Comparison of ENCODE assay signal across 21 mouse cellular contexts in the genomic region with DNA sequence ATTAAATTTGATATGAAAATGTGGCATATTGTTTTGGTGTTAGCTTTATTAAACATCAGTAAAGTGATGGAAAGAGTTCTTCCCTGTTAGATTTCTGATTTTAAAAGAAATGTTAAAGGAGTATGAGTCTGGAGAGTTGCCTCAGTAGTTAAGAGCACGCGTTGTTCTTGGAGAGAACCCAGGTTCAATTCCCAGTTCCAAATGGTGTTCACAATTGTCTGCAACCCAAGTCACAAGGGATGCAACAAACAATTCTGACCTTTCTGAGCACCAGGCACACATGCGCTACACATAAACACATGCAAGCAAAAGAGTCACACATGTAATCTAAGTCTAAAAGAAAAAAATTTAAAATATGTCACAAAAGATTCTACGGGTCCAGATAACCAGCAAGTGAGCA.
"Had no signal": no experiment of that assay in that cellular context is flagged by ENCODE, and none has a peak within 500 bp of the region (broad histone marks: within the 10 kb centered on the region; RNA-seq: fewer than 3 reads in every experiment).

No protein-coding gene starts in this region.

- H3K4me3 ChIP-seq: kidney, embryonic 15.5 days; limb, embryonic 10.5 days; limb, embryonic 13.5 days; liver, embryonic 12.5 days; liver, embryonic 15.5 days; lung, embryonic 15.5 days; megakaryocyte, embryonic 14.5 days; midbrain, embryonic 10.5 days; midbrain, embryonic 13.5 days; myocyte; neural tube, embryonic 13.5 days had no signal

- H3K4me1 ChIP-seq: kidney, embryonic 15.5 days; limb, embryonic 10.5 days; limb, embryonic 13.5 days; liver, embryonic 15.5 days; lung, embryonic 15.5 days; midbrain, embryonic 10.5 days; midbrain, embryonic 13.5 days; neural tube, embryonic 13.5 days had no signal

- H3K27ac ChIP-seq: kidney, embryonic 15.5 days; limb, embryonic 10.5 days; limb, embryonic 13.5 days; liver, embryonic 12.5 days; liver, embryonic 15.5 days; lung, embryonic 15.5 days; midbrain, embryonic 10.5 days; midbrain, embryonic 13.5 days; neural tube, embryonic 13.5 days had no signal

- DNase-seq: kidney, postnatal 10 days; kidney, postnatal 36 days; liver; lung, adult 18-20 months; lung, postnatal 10 days; lung, postnatal 36 days; retina, postnatal 1 day; right cerebral cortex, postnatal 25 days; thymus, adult 18-20 months; thymus, postnatal 36 days had no signal

- H3K9me3 ChIP-seq: kidney, embryonic 15.5 days; limb, embryonic 10.5 days; limb, embryonic 13.5 days; liver, embryonic 12.5 days; liver, embryonic 15.5 days; lung, embryonic 15.5 days; megakaryocyte, embryonic 14.5 days; midbrain, embryonic 10.5 days; midbrain, embryonic 13.5 days; neural tube, embryonic 13.5 days had no signal

- H3K27me3 ChIP-seq: kidney, embryonic 15.5 days; limb, embryonic 13.5 days; liver, embryonic 12.5 days; liver, embryonic 15.5 days; lung, embryonic 15.5 days; megakaryocyte, embryonic 14.5 days; midbrain, embryonic 13.5 days; neural tube, embryonic 13.5 days had no signal
